Mouse (Mus musculus): ENCODE results near the gene Sirt1. TPM values are rescaled to one million over a fixed set of nuclear protein-coding genes. Genes with fewer than 3 reads are reported as not detected.
A peak's percentile ranks its signal among the peaks of the same experiment; 100 is the strongest.

Gene Sirt1
- total and polyA plus RNA-seq, 3 experiments: 9.1 to 19.8 TPM; not detected in 1

- H3K27ac ChIP-seq (ENCODE audit: control insufficient read depth, low read depth, low read length): no peak overlapping the region
- TF ChIP-seq SIN3A (IDR thresholded peaks at IDR 0.05; ENCODE audit: low read length): no peak
- TF ChIP-seq TBP (IDR thresholded peaks at IDR 0.05; ENCODE audit: low read depth, low read length): no peak
- TF ChIP-seq MEF2A (IDR thresholded peaks at IDR 0.05; ENCODE audit: extremely low read depth, insufficient replicate concordance, low read depth, low read length, poor library complexity, severe bottlenecking): no peak
- no peak for TF ChIP-seq MXI1 (IDR thresholded peaks at IDR 0.05; ENCODE audit: low read depth, low read length)
- TF ChIP-seq POLR2AphosphoS2 (IDR thresholded peaks at IDR 0.05; ENCODE audit: low read length): no peak
- no peak for TF ChIP-seq HCFC1 (IDR thresholded peaks at IDR 0.05; ENCODE audit: low read depth, low read length)
- TF ChIP-seq ZMIZ1 (IDR thresholded peaks at IDR 0.05; ENCODE audit: low read depth, low read length): no peak
- no peak for TF ChIP-seq NRF1 (IDR thresholded peaks at IDR 0.05; ENCODE audit: insufficient read depth, low read depth, low read length, poor library complexity, severe bottlenecking)
- H3K9ac ChIP-seq (ENCODE audit: control insufficient read depth, low read depth, low read length, poor library complexity, severe bottlenecking): peak overlapping the region; percentile 1; the same call in 1 of the 2 replicates
- peaks cover 21% of the 10 kb centered on the region for H3K79me2 ChIP-seq (ENCODE audit: control insufficient read depth, insufficient read depth, low read length, poor library complexity)
- H3K4me3 ChIP-seq (ENCODE audit: control insufficient read depth in 1 of 2, insufficient read depth in 1 of 2, low read depth in 2 of 2, low read length in 2 of 2): peak overlapping the region; percentile 98 to 99; a peak in 2 of 4 replicates
- no peaks in the 10 kb centered on the region for H3K27me3 ChIP-seq (ENCODE audit: control insufficient read depth in 1 of 2, insufficient read depth in 2 of 2, low read length in 2 of 2)
- no peak for DNase-seq (ENCODE audit: low read depth, low spot score)
- H3K4me1 ChIP-seq (ENCODE audit: control insufficient read depth in 1 of 2, insufficient read depth in 2 of 2, low read length in 2 of 2): peaks cover 3 to 12% of the 10 kb centered on the region in 2 experiments; a peak in 3 of 4 replicates
- H3K36me3 ChIP-seq (ENCODE audit: control insufficient read depth in 1 of 2, insufficient read depth in 2 of 2, low read length in 2 of 2): peaks cover 0 to 10% of the 10 kb centered on the region in 2 experiments; a peak in 2 of 4 replicates
- H3K9me3 ChIP-seq (replicated peaks; ENCODE audit: insufficient read depth, low read length): no peaks in the 10 kb centered on the region
Measured at GRCm38 (mm10) chr10:63336901-63337300, 44.6 kb downstream of the Sirt1 start.

GRCm38 (mm10) chr10:63327091-63327490 lies 54.4 kb downstream of the Sirt1 start:
- Histone ChIP-seq H3K4me1 (ENCODE audit: control insufficient read depth in 1 of 2, insufficient read depth in 2 of 2, low read length in 2 of 2) (no peaks in the 10 kb centered on the region), H3K9ac (ENCODE audit: control insufficient read depth, low read depth, low read length, poor library complexity, severe bottlenecking) (no peak overlapping the region), H3K27ac (ENCODE audit: control insufficient read depth, low read depth, low read length) (no peak overlapping the region), H3K27me3 (ENCODE audit: control insufficient read depth in 1 of 2, insufficient read depth in 2 of 2, low read length in 2 of 2) (no peaks in the 10 kb centered on the region), H3K4me3 (ENCODE audit: control insufficient read depth in 1 of 2, insufficient read depth in 1 of 2, low read depth in 2 of 2, low read length in 2 of 2) (no peak overlapping the region), H3K36me3 (ENCODE audit: control insufficient read depth in 1 of 2, insufficient read depth in 2 of 2, low read length in 2 of 2) (peaks cover 2 to 16% of the 10 kb centered on the region in 2 experiments; a peak in 3 of 4 replicates), H3K9me3 (replicated peaks; ENCODE audit: insufficient read depth, low read length) (no peaks in the 10 kb centered on the region), H3K79me2 (ENCODE audit: control insufficient read depth, insufficient read depth, low read length, poor library complexity) (no peaks in the 10 kb centered on the region; the same call in 1 of the 2 replicates)
- DNase-seq (ENCODE audit: low read depth, low spot score): no peak
- TF ChIP-seq RCOR1 (IDR thresholded peaks at IDR 0.05; ENCODE audit: low read depth, low read length) (no peak), ETS1 (IDR thresholded peaks at IDR 0.05; ENCODE audit: low read depth, low read length) (no peak), KAT2A (conservative IDR thresholded peaks at IDR 0.05; ENCODE audit: low read depth, low read length) (no peak), MXI1 (IDR thresholded peaks at IDR 0.05; ENCODE audit: low read depth, low read length) (no peak), ZMIZ1 (IDR thresholded peaks at IDR 0.05; ENCODE audit: low read depth, low read length) (no peak), SMC3 (IDR thresholded peaks at IDR 0.05; ENCODE audit: low read depth, low read length) (no peak), ELF1 (IDR thresholded peaks at IDR 0.05; ENCODE audit: low read depth, low read length) (no peak), USF2 (IDR thresholded peaks at IDR 0.05; ENCODE audit: borderline replicate concordance in 1 of 2, insufficient read depth in 1 of 2, low read depth in 1 of 2, low read length in 2 of 2) (no peak), NRF1 (IDR thresholded peaks at IDR 0.05; ENCODE audit: insufficient read depth, low read depth, low read length, poor library complexity, severe bottlenecking) (no peak), POLR2A (IDR thresholded peaks at IDR 0.05; ENCODE audit: control insufficient read depth in 1 of 2, insufficient read depth in 1 of 2, low read depth in 1 of 2, low read length in 2 of 2, poor library complexity in 1 of 2) (no peak), NELFE (IDR thresholded peaks at IDR 0.05; ENCODE audit: low read depth, low read length) (no peak), CHD1 (IDR thresholded peaks at IDR 0.05; ENCODE audit: low read depth, low read length) (no peak), TBP (IDR thresholded peaks at IDR 0.05; ENCODE audit: low read depth, low read length) (no peak), EP300 (IDR thresholded peaks at IDR 0.05; ENCODE audit: low read depth in 1 of 2, low read length in 2 of 2) (no peak), CTCF (IDR thresholded peaks at IDR 0.05 in 2 of 3, conservative IDR thresholded peaks at IDR 0.05 in 1 of 3; ENCODE audit: control insufficient read depth in 1 of 3, insufficient read depth in 1 of 3, low read depth in 2 of 3, low read length in 3 of 3, poor library complexity in 1 of 3, severe bottlenecking in 1 of 3) (no peak), HCFC1 (IDR thresholded peaks at IDR 0.05; ENCODE audit: low read depth, low read length) (no peak)
